11 mouse cellular contexts compared by ENCODE assay signal in the genomic region with DNA sequence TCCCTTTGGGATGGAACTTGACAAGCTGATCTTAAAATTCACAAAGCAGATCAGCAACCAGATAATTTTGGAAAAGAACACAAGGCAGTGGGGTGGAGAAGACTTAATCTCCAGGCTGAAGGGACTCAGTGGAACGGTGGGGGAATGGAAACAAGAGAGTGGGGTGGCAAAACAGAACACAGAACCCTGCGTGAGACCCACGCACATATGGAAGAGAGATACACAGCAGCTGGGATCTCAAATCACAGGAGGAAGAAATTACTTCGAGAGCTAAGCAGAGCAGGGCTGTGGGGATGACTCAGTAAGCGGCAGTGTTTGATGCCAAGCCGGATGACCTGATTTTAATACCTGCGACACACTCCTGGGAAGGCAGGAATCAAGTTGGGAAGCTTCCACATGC.
DNase-seq lines count a peak whose midpoint lies in the region; ATAC-seq lines count a peak whose summit lies in the region.
"Had no signal": no experiment of that assay in that cellular context is flagged by ENCODE, and none has a peak within 500 bp of the region (broad histone marks: within the 10 kb centered on the region; RNA-seq: fewer than 3 reads in every experiment).

No protein-coding gene starts in this region.

- ATAC-seq in cerebellum, adult (ENCODE audit: insufficient number of reproducible peaks, low FRiP score, low TSS enrichment): peak; percentile 94

- no peak for DNase-seq in cerebellum, postnatal 4 days (ENCODE audit: low spot score in 2 of 2)
- peak; percentile 33 for DNase-seq in MN1 (ENCODE audit: low spot score)
- DNase-seq in cerebellum, postnatal 36 days: peak; percentile 45 to 54
- DNase-seq in layer of hippocampus, postnatal 36 days: peak; percentile 67 to 73
- DNase-seq in urinary bladder, postnatal 14 days (ENCODE audit: low spot score): no peak
- DNase-seq in lung, postnatal 36 days: no peak
- DNase-seq in heart, postnatal 10 days: no peak
- DNase-seq: adrenal gland, postnatal 14 days; kidney, adult 9 months; lung, embryonic 14.5 days had no signal

- intact Hi-C loops in heart, postnatal 10 days (cut with DNase I): no loop called here

Comparison
In these comparisons a context has a peak if more than half of its experiments do, and no peak if none do; other contexts are left out.
1. DNase-seq: peak in MN1 (single experiment), cerebellum, postnatal 36 days (2 of 2) and layer of hippocampus, postnatal 36 days (2 of 2); none in cerebellum, postnatal 4 days (0 of 2), urinary bladder, postnatal 14 days (single experiment), lung, postnatal 36 days (single experiment) and heart, postnatal 10 days (0 of 2).